Mouse (Mus musculus) frontal cortex, postnatal 25 days (tissue): ENCODE data around the gene Rtp2.

Experiments
- DNase-seq, 2 experiments: peaks; one replicate each; pipeline ENCODE4 v3.0.0; 2022; ENCODE audit warnings: low spot score in 2 of 2

Gene Rtp2

DNA sequence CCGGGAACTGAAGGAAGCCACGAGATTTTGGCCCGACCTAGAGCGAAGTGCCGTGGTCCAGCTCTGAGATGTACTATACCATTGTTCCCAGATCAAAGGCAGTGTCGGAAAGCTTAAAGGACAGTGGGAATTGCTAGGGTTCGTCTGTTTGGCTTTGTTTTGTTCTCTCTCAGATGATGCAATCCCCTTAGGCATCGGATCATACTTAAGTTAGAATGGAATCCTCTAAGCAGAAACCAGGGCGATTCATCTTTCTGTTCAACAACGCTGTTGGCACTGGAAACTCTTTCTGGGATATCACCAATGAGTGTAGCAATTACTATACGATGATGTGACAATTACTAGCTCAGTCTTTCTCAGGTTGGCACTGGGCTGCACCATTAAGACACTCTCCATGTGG lies at the start of gene Rtp2:
Gene Rtp2, minus strand, starts transcription at position 101 of the 400 bp plus-strand sequence.
- no peak for DNase-seq

- DNase-seq, result no peak
Measured at GRCm38 (mm10) chr16:23980991-23981720, 49.0 kb upstream of the Rtp2 start.

DNA sequence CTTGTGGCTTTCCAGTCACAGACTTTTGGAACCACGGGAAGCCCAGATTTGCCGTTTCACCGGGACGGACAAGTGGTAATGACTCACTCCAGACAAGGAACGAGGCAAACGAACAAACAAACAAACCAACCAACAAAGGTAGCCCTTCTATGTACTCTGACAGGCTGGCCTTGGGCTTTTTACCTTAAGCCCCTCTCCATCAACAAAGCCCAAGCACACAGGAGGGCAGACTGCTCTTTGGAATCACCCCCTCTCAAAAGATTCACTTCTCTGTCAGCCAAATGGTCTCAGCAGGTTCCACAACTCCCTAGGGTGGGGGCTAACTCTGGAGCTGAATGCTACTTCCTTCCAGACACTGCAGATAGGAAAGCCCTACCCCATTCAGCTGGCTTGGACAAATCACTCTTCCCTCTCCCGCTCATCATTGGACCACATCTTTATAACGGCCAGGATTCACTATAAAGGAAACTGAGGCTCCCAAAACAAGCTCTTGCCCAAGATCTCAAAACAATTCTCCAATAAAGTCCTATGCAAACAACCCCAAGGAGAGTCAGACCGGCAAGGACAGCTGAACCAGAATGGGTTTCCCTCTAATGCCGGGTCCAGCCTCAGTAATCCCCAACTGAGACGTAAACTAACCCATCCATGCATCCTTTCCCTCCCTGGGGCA lies 48.1 kb upstream of the Rtp2 start:
- DNase-seq, result no peak

DNA sequence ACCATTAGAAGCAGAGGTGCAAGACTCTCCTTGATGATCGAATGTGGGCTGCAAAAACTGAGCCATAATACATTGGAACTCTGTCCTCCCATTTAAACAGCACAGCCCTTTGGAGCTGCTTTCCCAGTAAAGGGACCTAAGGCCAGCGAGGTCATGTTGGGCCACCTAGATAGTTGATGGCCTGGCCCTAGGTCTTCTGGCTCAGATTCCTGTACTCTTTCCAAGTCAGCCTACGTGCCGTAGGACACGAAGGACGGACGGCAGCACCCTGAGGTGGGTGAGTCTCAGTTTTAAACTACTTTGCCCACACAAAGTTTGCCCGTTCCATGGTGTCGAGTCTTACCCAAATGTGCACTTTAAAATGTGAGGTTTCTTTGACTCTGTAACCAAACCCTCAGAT lies 47.3 kb upstream of the Rtp2 start:
- DNase-seq, result no peak

- DNase-seq, result no peak
Measured at GRCm38 (mm10) chr16:23978495-23978894, 46.3 kb upstream of the Rtp2 start.

DNA sequence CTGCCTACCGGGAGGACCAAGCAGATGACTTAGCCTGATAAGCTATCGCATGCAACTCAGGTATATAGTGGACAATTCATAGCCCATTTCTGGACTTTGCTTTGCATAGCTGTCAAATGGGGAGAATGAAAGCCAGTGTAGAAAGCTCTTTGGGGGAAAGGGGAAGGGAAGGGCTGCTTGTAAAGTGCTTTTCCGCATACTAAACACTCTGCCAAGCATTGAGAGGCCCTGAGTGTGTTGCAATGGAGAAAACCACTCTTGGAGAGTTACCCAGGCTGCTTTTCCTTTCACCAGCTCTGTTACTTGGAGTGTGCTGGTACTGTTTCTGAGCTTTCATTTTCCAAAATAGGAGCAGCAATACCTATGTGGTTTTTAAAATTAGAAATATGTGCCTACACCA lies 45.5 kb upstream of the Rtp2 start:
- no peak for DNase-seq

GRCm38 (mm10) chr16:23976196-23976595 lies 44.0 kb upstream of the Rtp2 start:
- no peak for DNase-seq

DNA sequence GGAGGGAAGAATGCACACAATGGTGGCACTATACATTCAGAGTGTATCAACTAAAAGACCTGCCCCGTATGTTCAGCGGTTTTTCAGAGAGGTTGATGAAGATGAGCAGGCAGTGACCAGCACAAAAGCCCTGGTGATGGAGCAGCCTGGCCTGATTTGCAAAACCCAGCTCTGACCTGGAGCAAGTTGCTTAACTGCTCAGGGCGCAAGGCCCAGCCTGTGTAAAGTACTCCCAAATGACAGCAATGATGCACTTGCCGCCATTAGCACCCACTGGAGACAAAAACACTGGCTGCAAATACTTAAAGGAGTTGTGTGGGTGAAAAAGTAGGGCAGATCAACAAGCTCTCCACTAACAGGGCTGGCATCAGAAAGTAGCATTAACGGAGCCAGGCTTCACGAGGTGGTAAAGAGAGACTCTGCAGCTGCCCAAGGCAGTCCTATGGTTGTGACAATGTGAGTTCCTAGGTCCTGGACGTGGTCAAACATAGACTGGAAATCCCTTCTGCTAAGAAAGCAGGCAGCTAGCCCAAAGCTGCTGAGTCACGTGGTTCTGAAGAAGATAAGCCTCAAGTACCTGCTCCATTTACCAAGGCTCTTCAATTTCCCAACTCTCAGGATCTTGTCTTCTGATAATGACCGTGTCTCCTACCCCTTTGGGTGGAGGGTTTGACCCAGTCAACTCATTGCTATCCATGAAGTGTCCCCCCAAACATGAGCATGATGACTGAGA lies 41.6 kb upstream of the Rtp2 start:
- no peak for DNase-seq

- no peak for DNase-seq
Measured at GRCm38 (mm10) chr16:23972901-23973300, 40.7 kb upstream of the Rtp2 start.

DNA sequence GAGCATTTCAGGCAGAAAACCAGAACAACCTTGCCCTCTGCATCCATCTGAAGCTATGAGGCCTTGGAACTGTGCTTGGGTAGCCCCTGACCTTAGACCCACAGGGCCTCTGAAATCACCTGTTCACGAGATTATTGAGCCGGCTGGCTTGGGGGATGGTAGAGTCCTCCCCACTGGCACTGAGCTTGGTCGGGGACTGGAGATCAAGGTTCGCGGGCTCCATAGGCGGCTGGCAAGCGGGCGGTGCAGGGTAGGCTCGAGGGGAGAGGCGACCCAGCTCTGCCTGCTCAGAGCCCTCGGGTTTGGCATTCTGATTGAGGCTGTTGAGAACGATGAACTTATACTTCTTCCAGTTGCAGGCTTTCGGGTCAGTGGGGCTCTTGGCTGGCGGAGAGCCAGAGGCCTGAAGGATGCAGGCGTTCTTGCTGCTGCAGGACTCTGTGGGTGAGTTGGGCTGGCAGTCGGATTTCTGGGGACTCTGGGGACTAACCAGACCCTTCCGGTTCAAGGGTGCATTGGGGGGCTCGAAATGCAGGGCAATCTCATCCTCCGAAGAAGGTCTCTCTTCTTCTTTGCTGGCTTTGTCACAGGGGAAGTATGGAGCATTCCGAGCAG lies 40.0 kb upstream of the Rtp2 start:
- DNase-seq, result no peak

- no peak for DNase-seq
Measured at GRCm38 (mm10) chr16:23969919-23970318, 37.7 kb upstream of the Rtp2 start.

DNA sequence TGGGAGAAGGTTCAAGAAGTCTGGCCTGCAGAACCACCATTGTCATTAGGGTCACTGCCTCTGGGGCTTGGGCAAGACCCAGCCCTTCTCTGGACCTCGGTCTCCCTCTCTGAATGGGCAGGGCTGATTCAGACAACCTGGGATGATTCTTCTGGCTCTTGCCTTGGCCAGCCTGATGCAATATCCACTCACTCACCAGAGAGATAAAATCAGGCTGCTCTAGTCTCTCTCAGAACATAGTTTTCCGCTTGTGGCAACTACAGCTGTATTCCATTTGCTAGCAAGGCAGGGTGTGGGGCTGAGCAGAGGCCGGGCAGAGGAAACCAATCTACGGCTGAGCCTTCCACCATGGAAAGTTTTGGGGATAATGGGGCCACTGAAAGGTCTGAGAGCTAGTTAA lies 36.7 kb upstream of the Rtp2 start:
- DNase-seq, result no peak

DNA sequence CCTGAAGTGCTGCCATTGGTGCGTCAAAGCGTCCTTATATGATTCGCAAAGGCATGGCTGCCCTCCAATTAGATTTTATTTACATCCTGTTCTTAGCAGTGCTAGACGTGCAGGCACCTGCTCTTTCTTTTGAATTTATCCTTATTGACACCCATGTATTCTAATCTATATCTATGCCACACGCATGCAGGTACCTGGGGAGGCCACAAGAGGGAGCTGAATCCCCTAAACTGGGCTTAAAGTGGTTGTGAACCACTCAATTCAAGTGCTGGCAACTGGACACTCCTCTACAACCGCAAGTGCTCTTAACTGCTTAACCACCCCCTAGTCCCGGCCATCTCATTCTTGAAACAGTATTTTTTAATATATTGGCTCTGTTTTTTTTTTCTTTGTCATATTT lies 35.1 kb upstream of the Rtp2 start:
- DNase-seq, result no peak

GRCm38 (mm10) chr16:23966066-23966465 lies 33.9 kb upstream of the Rtp2 start:
- DNase-seq, result no peak

DNA sequence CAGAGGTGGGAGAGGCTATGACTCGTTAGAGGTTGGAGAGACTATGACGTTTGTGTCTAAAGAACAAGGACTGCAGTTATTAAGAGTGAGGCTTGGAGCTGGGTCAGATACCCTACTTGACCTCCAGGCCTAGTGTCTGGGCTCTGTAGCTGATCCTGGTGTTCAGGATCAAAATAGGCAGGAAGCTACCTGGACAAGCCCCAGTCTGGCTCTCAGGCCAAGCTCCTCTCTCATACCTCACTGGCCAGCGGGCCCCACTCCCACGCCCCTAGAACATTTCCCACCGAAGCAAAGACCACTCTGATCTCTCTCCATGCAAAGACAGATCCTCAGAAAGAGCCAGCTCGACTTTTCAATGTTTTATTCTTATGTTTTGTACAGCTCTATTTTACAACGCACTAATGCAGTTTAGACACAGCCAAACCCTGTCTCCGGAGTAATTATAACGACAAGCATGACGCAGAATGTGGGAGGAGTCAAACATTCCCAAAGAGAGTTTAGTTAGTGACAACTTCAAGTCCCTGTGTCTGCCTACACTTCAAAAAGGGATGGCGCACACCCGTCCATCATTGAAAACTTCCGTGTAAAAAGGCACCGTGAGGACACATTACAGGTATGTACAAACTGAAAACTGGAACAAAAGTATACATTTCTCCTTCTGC lies 32.6 kb upstream of the Rtp2 start:
- DNase-seq, result no peak

- DNase-seq, result no peak
Measured at GRCm38 (mm10) chr16:23963896-23964668, 31.9 kb upstream of the Rtp2 start.

- no peak for DNase-seq
Measured at GRCm38 (mm10) chr16:23962401-23962800, 30.2 kb upstream of the Rtp2 start.

DNA sequence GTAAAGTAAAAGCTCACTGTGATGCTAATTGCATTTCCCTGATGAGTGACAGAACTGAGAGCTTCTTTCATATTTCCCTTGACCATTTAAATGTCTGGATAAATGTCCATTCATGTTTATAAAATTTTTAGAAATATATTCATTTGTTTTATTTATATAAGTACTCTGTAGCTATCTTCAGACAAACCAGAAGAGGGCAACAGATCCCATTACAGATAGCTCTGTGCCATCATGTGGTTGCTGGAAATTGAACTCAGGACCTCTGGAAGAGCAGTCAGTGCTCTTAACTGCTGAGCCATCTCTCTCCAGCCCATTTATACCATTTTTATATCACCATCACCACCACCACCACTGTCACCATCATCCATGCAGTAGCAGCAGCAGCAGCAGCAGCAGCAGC lies 26.7 kb upstream of the Rtp2 start:
- no peak for DNase-seq

GRCm38 (mm10) chr16:23953959-23954260 lies 21.7 kb upstream of the Rtp2 start:
- no peak for DNase-seq

DNA sequence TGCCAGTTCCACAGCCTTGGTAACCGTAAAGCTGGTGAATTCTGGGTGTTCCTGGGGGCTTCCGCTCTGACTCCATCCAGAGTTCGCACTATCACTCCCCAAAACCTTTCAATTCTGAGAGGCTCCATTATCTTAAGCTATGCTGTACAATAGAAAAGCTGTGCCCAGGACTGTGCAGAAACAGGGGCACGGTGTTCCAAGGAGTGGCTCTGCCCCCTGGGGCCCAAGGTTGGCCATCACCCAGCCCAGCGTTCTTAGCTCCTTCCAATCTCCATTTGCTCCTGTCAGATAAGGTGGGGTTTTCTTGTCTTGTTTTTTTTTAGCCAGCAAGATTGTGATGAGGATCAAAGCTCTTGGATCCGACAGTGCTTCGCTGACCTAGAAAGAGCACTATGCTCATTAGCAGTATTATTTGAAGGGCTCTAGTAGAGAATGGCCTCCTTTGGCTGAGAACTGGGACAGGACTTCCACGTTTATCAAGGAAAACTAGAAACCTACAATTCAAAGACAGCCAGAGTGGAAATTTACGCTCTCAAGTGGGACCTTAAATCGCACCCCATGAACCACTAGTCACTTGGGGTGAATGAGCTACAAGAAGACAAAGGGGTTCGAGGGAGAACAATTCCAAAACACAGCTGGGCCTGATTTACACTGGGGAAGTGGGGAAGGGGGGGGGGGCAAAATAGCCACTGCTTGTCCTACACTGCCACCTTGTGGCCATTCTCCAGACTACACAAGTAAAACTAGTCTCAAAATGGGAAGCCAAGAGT lies 21.2 kb upstream of the Rtp2 start:
- peak in 1 of 2 experiments; percentile 50 for DNase-seq
